Mouse (Mus musculus): ENCODE data around the gene Fam243. TPM values are rescaled to one million over a fixed set of nuclear protein-coding genes. Genes with fewer than 3 reads are reported as not detected.

Fam243 gene
- total RNA-seq, 2 experiments from 2014 or later: not detected

- no peak overlapping the region for H3K4me3 ChIP-seq
- H3K27ac ChIP-seq: no peak overlapping the region
- no peak for DNase-seq (ENCODE audit: extremely low spot score in 1 of 2, low spot score in 2 of 2)
- intact Hi-C loops (cut with DNase I): loop anchor here (5.0 kb wide), 1 partner anchor 1196 kb away; no protein-coding TSS in a partner anchor
- TF ChIP-seq CTCF (IDR thresholded peaks at IDR 0.05): no peak
Measured at GRCm38 (mm10) chr16:92346297-92346916, 25.2 kb upstream of the Fam243 start.

GRCm38 (mm10) chr16:92345177-92345576 is 23.9 kb upstream of the Fam243 start:
- TF ChIP-seq CTCF (IDR thresholded peaks at IDR 0.05): no peak
- Histone ChIP-seq H3K4me3 (no peak overlapping the region), H3K27ac (no peak overlapping the region)
- no peak for DNase-seq (ENCODE audit: extremely low spot score in 1 of 2, low spot score in 2 of 2)
- intact Hi-C loops (cut with DNase I): loop anchor here (5.0 kb wide), 1 partner anchor 1197 kb away; no protein-coding TSS in a partner anchor

- intact Hi-C loops (cut with DNase I): loop anchor here (1.0 kb wide), 2 partner anchors 116 to 137 kb away; no protein-coding TSS in a partner anchor
- peak; percentile 87 for TF ChIP-seq CTCF (IDR thresholded peaks at IDR 0.05)
- peak; percentile 69 to 71 for DNase-seq (ENCODE audit: extremely low spot score in 1 of 2, low spot score in 2 of 2)
- no peak overlapping the region for H3K27ac ChIP-seq
- H3K4me3 ChIP-seq: peak overlapping the region; percentile 43
Measured at GRCm38 (mm10) chr16:92340612-92341511, 19.6 kb upstream of the Fam243 start.

GRCm38 (mm10) chr16:92336280-92336679 is 15.0 kb upstream of the Fam243 start:
- intact Hi-C loops (cut with DNase I): loop anchor here (1.0 kb wide), 1 partner anchor 22 kb away; no protein-coding TSS in a partner anchor
- Histone ChIP-seq H3K27ac (no peak overlapping the region), H3K4me3 (no peak overlapping the region)
- peak; percentile 66 to 81 for DNase-seq (ENCODE audit: extremely low spot score in 1 of 2, low spot score in 2 of 2)
- TF ChIP-seq CTCF (IDR thresholded peaks at IDR 0.05): peak; percentile 86

- Histone ChIP-seq H3K27ac (no peak overlapping the region), H3K4me3 (no peak overlapping the region)
- no peak for DNase-seq (ENCODE audit: extremely low spot score in 1 of 2, low spot score in 2 of 2)
- TF ChIP-seq CTCF (IDR thresholded peaks at IDR 0.05): peak; percentile 8
- intact Hi-C loops (cut with DNase I): no loop called here
Measured at GRCm38 (mm10) chr16:92334600-92334999, 13.4 kb upstream of the Fam243 start.

- TF ChIP-seq CTCF (IDR thresholded peaks at IDR 0.05): no peak
- intact Hi-C loops (cut with DNase I): no loop called here
- Histone ChIP-seq H3K4me3 (no peak overlapping the region), H3K27ac (no peak overlapping the region)
- no peak for DNase-seq (ENCODE audit: extremely low spot score in 1 of 2, low spot score in 2 of 2)
Measured at GRCm38 (mm10) chr16:92330966-92331365, 9.7 kb upstream of the Fam243 start.

- H3K4me3 ChIP-seq: no peak overlapping the region
Measured at GRCm38 (mm10) chr16:92327911-92328310, 6.7 kb upstream of the Fam243 start.

GRCm38 (mm10) chr16:92325062-92325406 is 3.8 kb upstream of the Fam243 start:
- Histone ChIP-seq H3K4me3 (no peak overlapping the region), H3K27ac (no peak overlapping the region)
- DNase-seq (ENCODE audit: extremely low spot score in 1 of 2, low spot score in 2 of 2): no peak
- intact Hi-C loops (cut with DNase I): no loop called here
- TF ChIP-seq CTCF (IDR thresholded peaks at IDR 0.05): no peak

More at GRCm38 (mm10) chr16:92327911-92328310, 6.7 kb upstream of the Fam243 start:
- intact Hi-C loops (cut with DNase I): no loop called here
- TF ChIP-seq CTCF (IDR thresholded peaks at IDR 0.05): no peak
- no peak for DNase-seq (ENCODE audit: extremely low spot score in 1 of 2, low spot score in 2 of 2)
- no peak overlapping the region for H3K27ac ChIP-seq

GRCm38 (mm10) chr16:92324309-92325061 is 3.2 kb upstream of the Fam243 start:
- H3K4me3 ChIP-seq: no peak overlapping the region

GRCm38 (mm10) chr16:92320361-92320760 is 880 bp downstream of the Fam243 start:
- Histone ChIP-seq H3K27ac (no peak overlapping the region), H3K4me3 (no peak overlapping the region)
- intact Hi-C loops (cut with DNase I): no loop called here
- no peak for TF ChIP-seq CTCF (IDR thresholded peaks at IDR 0.05)
- no peak for DNase-seq (ENCODE audit: extremely low spot score in 1 of 2, low spot score in 2 of 2)

More at GRCm38 (mm10) chr16:92324309-92325061, 3.2 kb upstream of the Fam243 start:
- no peak overlapping the region for H3K27ac ChIP-seq
- TF ChIP-seq CTCF (IDR thresholded peaks at IDR 0.05): no peak
- intact Hi-C loops (cut with DNase I): no loop called here
- no peak for DNase-seq (ENCODE audit: extremely low spot score in 1 of 2, low spot score in 2 of 2)

- intact Hi-C loops (cut with DNase I): loop anchor here (10.0 kb wide), 1 partner anchor 1225 kb away; no protein-coding TSS in a partner anchor
- peak overlapping the region; percentile 42 for H3K27ac ChIP-seq
- DNase-seq (ENCODE audit: extremely low spot score in 1 of 2, low spot score in 2 of 2): peak in 1 of 2 experiments; percentile 54
- TF ChIP-seq CTCF (IDR thresholded peaks at IDR 0.05): peak; percentile 61
- no peak overlapping the region for H3K4me3 ChIP-seq
Measured at GRCm38 (mm10) chr16:92319353-92320109, 1.7 kb downstream of the Fam243 start.

All from left cerebral cortex, adult 2 months (tissue).